Mouse (Mus musculus) bone marrow, adult 2 months (tissue): Measurements from ENCODE around the gene Ccr10. TPM values are rescaled to one million over a fixed set of nuclear protein-coding genes. Genes with fewer than 3 reads are reported as not detected.

Source experiments
- H3K27ac ChIP-seq: fragments of 200-500 bp; 2 replicates; pipeline ENCODE4 v1.5.1; 2012; ENCODE audit warnings: low read depth, mild to moderate bottlenecking, control low read depth, inconsistent platforms, low read length; ENCODE audit not compliant: control insufficient read depth, poor library complexity, insufficient read depth
- H3K4me1 ChIP-seq: fragments of 200-500 bp; 2 replicates; pipeline ENCODE4 v1.6.1; 2011; ENCODE audit warnings: low read length; ENCODE audit not compliant: control insufficient read depth, insufficient read depth
- H3K4me3 ChIP-seq: fragments of 200-500 bp; replicated peaks from 2 replicates; pipeline ENCODE3; 2011; ENCODE audit warnings: mild to moderate bottlenecking, low read depth, low read length, control low read depth; ENCODE audit not compliant: control insufficient read depth
- CTCF ChIP-seq: fragments of 200-500 bp; IDR thresholded peaks from 2 replicates; pipeline ENCODE4 v1.5.1; 2011; ENCODE audit warnings: low read length, control low read depth; ENCODE audit not compliant: control insufficient read depth, insufficient read depth
- POLR2A ChIP-seq: fragments of 200-500 bp; IDR thresholded peaks from 2 replicates; pipeline ENCODE4 v1.6.1; 2011; ENCODE audit warnings: low read depth, mild to moderate bottlenecking, control low read depth, low read length, borderline replicate concordance; ENCODE audit not compliant: control insufficient read depth
- WGBS: fragments of 180-500 bp; shearing (Covaris S2); methylation state at CpG from one replicate; pipeline ENCODE4 v1.1.7; 2018; 5-methylcytosine and 5-hydroxymethylcytosine counted together
- polyA plus RNA-seq: library from polyadenylated mRNA; stranded (reverse); fragments of >200 nt; gene quantifications from 2 replicates; pipeline ENCODE4 v1.2.4, GENCODE M21; 2011; ENCODE audit warnings: low replicate concordance; ENCODE audit not compliant: missing spikeins, insufficient read depth, insufficient read length

Ccr10 gene
- polyA plus RNA-seq, 1 experiment: not detected

DNA sequence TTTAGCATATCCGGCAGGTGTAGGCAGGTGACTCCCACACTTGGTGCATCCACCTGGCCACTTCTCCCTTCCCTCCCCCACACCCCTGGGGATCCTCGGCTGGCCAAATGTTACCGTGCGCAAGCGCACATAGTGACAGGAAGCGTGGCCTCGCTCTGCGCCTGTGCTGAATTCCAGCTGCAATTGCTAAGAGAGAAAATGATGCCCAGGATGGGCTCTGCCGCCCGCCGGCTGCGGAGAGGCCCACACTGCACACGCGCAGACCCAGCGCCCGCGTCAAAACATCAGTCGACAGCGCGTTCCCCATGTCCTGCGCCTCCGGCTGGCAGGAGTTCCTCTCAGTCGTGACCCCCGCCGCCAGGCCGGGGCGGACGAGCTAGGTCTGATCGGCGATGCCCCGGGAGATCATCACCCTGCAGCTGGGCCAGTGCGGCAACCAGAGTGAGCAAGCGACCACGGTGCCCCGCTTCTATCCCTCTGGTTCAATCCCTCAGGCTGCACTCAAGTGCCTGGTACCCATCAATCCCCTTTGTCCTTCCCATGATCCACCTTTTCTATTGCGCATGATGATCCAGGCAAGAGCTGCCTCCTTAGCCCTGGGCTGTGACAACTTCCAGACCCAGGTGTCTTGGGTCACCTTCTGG lies 19.4 kb downstream of the Ccr10 start, which contains the start of gene Tubg2:
Gene Tubg2, plus strand, starts transcription at position 180 of the 644 bp plus-strand sequence.
- Histone ChIP-seq H3K4me3 (no peak within 1 kb of the TSS), H3K4me1 (no peaks in the 10 kb centered on the region), H3K27ac (no peak within 1 kb of the TSS)
- TF ChIP-seq CTCF: no peak
- no peak; the same call in 1 of the 2 replicates for TF ChIP-seq POLR2A
- WGBS: 5% methylated on average over 36 of the region's 36 CpGs

DNA sequence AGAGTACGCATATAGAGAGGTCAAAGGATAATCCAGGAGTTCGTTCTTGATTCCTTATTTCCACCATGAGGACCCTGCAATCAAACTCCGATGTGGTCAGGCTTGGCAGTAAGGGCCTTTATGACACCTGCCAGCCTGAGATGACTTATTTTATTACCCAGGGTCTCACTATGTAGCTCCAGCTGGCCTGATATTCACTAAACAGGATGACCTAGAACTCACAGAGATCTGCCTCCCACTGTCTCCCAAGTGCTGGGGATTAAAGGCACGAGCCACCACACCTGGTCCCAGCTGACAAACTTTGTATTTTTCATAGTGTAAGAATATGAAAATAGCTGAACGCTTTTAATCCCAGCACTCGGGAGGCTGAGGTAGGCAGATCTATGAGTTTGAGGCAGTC lies 20.1 kb downstream of the Ccr10 start:
- no peak overlapping the region for H3K4me3 ChIP-seq
- TF ChIP-seq CTCF (no peak), POLR2A (no peak)
- 81% methylated on average over 6 of the region's 6 CpGs for WGBS
- H3K4me1 ChIP-seq: no peaks in the 10 kb centered on the region
- no peak overlapping the region for H3K27ac ChIP-seq

DNA sequence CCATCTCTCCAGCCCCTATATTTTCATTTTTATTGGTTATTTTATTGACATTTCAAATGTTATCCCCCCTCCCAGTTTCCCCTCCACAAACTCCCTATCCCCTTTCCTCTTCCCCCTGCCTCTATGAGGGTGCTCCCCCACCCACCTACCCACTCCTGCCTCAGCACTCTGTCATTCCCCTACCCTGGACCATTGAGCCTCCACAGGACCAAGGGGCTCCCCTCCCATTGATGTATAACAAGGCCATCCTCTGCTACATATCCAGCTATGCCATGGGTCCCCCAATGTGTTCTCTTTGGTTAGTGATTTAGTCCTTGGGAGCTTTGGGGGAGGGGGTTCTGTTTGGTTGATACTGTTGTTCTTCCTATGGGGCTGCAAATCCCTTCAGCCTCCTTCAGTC lies 20.6 kb downstream of the Ccr10 start:
- no peak for TF ChIP-seq CTCF
- TF ChIP-seq POLR2A: no peak
- no peaks in the 10 kb centered on the region for H3K4me1 ChIP-seq
- no peak overlapping the region for H3K27ac ChIP-seq
- H3K4me3 ChIP-seq: no peak overlapping the region

DNA sequence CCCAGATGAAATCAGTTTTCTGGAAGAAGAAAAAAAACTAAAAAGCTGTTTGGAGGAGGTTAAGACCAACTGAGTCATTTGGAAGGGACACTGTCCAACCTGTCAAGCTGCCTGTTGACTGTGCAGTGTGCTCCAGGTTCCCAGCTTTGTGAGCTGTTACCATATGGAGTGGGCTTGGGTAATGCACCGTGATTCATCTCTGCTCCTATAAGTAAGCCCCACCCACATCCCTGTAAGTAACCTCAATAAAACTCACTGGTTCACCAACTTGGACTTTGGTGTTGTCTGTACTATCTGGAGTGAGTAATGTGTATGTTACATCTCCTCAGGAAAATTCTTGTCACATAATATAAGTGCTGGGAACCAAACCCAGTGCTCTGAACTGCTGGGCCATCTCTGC lies 22.4 kb downstream of the Ccr10 start:
- no peak overlapping the region for H3K4me3 ChIP-seq
- 63% methylated on average over 1 of the region's 1 CpGs for WGBS

GRCm38 (mm10) chr11:101151063-101151462 lies 24.2 kb downstream of the Ccr10 start:
- Histone ChIP-seq H3K4me3 (no peak overlapping the region), H3K4me1 (no peaks in the 10 kb centered on the region), H3K27ac (no peak overlapping the region)
- TF ChIP-seq CTCF (no peak), POLR2A (no peak)
- 62% methylated on average over 2 of the region's 2 CpGs for WGBS

More for the DNA sequence above, 22.4 kb downstream of the Ccr10 start:
- Histone ChIP-seq H3K4me1 (no peaks in the 10 kb centered on the region), H3K27ac (no peak overlapping the region)
- TF ChIP-seq POLR2A: no peak
- TF ChIP-seq CTCF: no peak

GRCm38 (mm10) chr11:101149178-101150105 lies 25.8 kb downstream of the Ccr10 start:
- H3K4me1 ChIP-seq: no peaks in the 10 kb centered on the region; the same call in 1 of the 2 replicates
- WGBS: 47% methylated on average over 9 of the region's 9 CpGs
- H3K27ac ChIP-seq: no peak overlapping the region
- TF ChIP-seq CTCF: no peak
- no peak for TF ChIP-seq POLR2A
- no peak overlapping the region for H3K4me3 ChIP-seq

GRCm38 (mm10) chr11:101148751-101149150 lies 26.5 kb downstream of the Ccr10 start:
- no peaks in the 10 kb centered on the region; the same call in 1 of the 2 replicates for H3K4me1 ChIP-seq
- WGBS: 78% methylated on average over 10 of the region's 10 CpGs
- TF ChIP-seq CTCF: no peak
- TF ChIP-seq POLR2A: no peak
- H3K4me3 ChIP-seq: no peak overlapping the region
- H3K27ac ChIP-seq: no peak overlapping the region

DNA sequence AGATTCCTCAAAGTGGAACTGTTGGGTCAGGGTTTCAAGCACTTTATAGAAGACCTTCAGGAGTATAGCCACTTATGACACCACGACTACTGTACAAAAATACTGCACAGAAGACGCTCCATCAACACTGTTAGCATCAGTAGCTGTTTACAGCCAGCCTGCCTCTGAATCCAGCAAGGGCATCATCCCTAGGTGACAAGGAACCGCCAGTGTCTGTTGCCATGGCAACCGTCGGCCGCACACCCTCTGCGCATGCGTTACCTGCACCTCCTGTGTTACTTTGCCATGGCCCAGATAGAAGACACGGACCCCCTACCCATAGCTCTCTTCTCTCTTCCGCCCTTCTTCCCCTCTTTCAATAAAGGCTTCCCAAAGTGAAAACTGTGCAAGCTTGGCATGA lies 28.9 kb downstream of the Ccr10 start:
- 78% methylated on average over 10 of the region's 10 CpGs for WGBS

More for the DNA sequence above, 28.9 kb downstream of the Ccr10 start:
- no peak overlapping the region for H3K27ac ChIP-seq
- TF ChIP-seq POLR2A: no peak
- no peak for TF ChIP-seq CTCF
- no peaks in the 10 kb centered on the region; the same call in 1 of the 2 replicates for H3K4me1 ChIP-seq
- no peak overlapping the region for H3K4me3 ChIP-seq
